Mouse (Mus musculus) ES-Bruce4 (cell line): ENCODE data around the gene Alkbh8.

Experiments used
- CTCF ChIP-seq: IDR thresholded peaks from one replicate; pipeline ENCODE4 v1.8.1; 2011; ENCODE audit warnings: low read depth, low read length
- EP300 ChIP-seq: IDR thresholded peaks from 2 replicates; pipeline ENCODE4 v1.6.1; 2011; ENCODE audit warnings: low read depth, low read length; ENCODE audit not compliant: insufficient read depth

- TF ChIP-seq CTCF (peak; percentile 7), EP300 (no peak)
These were observed 68.6 kb downstream of the Alkbh8 start, which contains the start of gene Cwf19l2 for GRCm38 (mm10) chr9:3403251-3404208.
